Mouse (Mus musculus) spleen, adult 18-20 months (tissue): ENCODE results near the gene Tbl1xr1.

Experiments
- DNase-seq, 2 experiments: peaks; one replicate each; pipeline ENCODE4 v3.0.0; 2022; ENCODE audit warnings: mixed read lengths in 2 of 2

Gene Tbl1xr1

GRCm38 (mm10) chr3:22228052-22228451, 151.6 kb downstream of the Tbl1xr1 start:
- DNase-seq, result no peak

DNA sequence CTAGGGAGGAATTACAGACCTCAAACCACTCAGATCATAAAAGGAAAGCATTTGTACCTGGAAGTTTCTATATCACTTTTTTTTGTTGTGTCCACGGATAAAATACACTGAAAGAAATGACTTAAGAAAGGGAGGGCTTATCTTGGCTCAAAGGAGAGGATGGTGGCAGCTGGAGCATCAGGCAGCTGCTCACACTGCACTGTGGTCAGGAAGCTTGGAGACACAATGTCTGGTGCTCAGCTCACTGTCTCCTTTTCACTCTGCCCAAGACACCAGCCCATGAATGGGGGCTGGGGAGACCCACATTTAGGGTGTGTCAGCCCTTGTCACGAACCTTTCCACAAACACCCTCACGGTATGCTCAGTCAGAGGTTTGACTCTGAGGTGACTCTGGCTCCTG, 154.2 kb downstream of the Tbl1xr1 start:
- DNase-seq, result no peak

DNA sequence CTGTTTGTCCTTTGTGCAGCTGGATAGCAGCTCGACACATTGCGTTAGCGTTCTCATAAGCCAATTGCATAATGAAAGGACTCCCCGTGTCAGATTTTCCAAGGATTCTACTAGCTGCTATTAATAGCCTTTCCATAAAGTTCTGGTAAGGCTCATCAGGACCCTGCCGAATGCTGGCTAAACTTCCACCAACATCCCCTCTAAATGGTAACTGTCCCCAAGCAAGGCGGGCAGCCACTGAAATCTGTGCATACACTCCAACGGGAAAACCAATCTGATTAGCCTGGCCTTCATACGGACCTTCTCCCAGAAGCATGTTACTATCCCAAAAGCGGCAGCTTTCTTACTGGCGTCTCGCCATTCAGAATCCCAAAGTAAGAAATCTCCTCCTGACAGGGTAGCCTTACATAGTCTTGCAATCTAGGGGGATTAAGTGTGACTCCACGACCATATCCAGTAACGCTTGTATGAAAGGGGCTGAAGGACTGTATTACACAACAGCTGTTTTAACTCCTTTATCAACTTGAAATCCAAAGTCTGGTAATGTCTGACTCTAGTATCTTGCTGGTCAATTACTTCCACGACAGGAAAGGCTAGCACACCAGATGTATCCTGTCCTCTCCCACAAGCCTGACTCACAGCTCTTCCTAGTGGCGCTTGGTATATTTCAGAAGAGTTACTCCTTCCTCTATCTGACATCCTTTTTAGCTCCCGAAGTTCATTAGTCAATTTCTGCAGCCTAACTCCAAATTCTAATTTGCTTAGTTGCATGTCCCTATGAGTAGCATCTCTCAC, 161.9 kb downstream of the Tbl1xr1 start:
- DNase-seq, result no peak
